Mouse (Mus musculus) mouse trophoblast stem cell (cell line): ENCODE measurements around the gene Hist1h2aa.

Source experiments
- in situ Hi-C, 2 experiments: fragments of 300-500 bp; cut with MseI, MboI; formaldehyde crosslinking; loops; 2 replicates in 1 of 2; 3 replicates in 1 of 2; pipeline ENCODE4 v1.15.1; 2025

The Hist1h2aa gene

GRCm38 (mm10) chr13:23942861-23943260 lies 8.6 kb downstream of the Hist1h2aa start:
- in situ Hi-C loops = no loop called here

GRCm38 (mm10) chr13:23946254-23946653 lies 12.0 kb downstream of the Hist1h2aa start:
- in situ Hi-C loops = no loop called here

DNA sequence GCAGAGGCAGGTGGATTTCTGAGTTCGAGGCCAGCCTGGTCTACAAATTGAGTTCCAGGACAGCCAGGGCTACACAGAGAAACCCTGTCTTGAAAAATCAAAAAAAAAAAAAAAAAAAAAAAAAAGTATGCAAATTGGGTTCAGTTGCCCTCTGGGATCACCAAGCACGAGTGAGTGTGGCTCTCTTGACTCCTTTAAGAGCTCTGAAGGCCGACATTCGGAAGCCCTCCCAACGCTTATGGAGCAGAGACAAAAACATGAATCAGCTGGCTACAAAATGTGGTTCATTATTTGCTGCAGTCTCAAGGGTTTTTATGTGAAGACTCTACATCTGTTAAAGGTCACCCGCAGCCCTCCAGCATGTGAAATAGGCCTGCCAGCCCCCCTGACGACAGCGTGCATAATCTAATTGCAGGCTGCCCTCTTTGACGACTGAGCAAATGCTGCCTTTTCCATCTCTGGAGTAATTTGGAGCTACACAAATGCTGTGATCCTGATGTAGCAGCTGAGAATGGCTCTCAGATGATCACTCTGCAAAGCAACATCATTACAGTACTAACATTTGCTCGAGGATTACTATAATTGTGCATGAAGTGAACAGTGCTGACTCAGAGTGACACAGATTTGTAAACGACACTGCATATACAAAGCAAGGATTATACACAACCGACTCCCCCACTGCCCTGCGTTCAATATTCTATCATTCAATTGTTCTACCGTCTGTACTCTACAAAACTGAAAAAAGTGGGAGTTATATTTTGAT lies 15.4 kb downstream of the Hist1h2aa start:
- in situ Hi-C loops = no loop called here

- in situ Hi-C loops = no loop called here
Measured at GRCm38 (mm10) chr13:23950928-23951327, 16.7 kb downstream of the Hist1h2aa start.

GRCm38 (mm10) chr13:23959776-23960175 lies 25.5 kb downstream of the Hist1h2aa start:
- in situ Hi-C loops = no loop called here

DNA sequence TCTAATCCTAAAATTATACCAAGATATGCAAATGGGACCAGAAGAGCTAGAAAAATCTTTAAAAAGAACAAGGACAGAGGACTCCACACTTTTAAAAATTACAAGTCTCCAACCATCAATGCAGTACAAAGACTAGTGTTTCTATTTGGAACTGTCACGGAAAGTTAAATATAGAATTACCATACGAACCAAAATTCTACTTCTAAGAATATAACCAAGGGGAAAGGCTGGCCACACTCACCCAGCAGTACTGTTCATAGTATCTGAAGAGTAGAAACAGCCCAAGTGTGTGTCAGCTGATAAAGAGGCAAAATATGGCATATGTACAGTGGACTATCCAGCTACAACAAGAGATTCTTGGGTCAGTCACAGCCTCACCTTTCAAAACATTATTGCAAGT lies 30.6 kb downstream of the Hist1h2aa start:
- in situ Hi-C loops = no loop called here

DNA sequence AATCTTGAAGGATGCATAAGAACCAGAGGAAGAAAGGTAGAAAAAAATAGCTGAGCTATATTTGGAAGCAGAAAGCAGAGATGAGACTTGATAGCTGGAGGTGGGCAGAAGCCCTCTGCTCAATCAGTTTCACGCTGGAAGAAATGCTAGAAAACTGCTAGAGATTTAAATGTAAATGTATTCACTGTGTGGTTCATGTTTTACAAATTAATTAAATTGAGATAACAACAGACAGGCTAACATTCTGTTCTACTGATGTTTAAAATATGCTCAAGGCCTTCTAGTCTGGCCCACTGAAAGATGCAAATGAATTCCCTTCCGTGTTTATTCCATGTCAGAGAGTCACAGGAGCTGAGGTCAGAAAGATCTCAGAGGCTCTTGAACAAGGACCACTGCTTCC lies 37.6 kb downstream of the Hist1h2aa start:
- in situ Hi-C loops = no loop called here

GRCm38 (mm10) chr13:23972271-23972670 lies 38.0 kb downstream of the Hist1h2aa start:
- in situ Hi-C loops = no loop called here
